Mouse (Mus musculus) layer of hippocampus, adult 2 months (tissue): ENCODE measurements around the gene Srd5a1. TPM values are rescaled to one million over a fixed set of nuclear protein-coding genes. Genes with fewer than 3 reads are reported as not detected.

Experiments
- DNase-seq, 2 experiments: peaks; one replicate each; pipeline ENCODE4 v3.0.0; 2022; ENCODE audit warnings: low spot score in 2 of 2
- H3K27ac ChIP-seq: fragments of 200-600 bp; 2 replicates; pipeline ENCODE4 v1.8.1; 2022
- H3K4me3 ChIP-seq: fragments of 200-600 bp; 2 replicates; pipeline ENCODE4 v1.8.1; 2022; ENCODE audit warnings: mild to moderate bottlenecking
- CTCF ChIP-seq: fragments of 200-600 bp; conservative IDR thresholded peaks from 2 replicates; pipeline ENCODE4 v1.8.1; 2022; ENCODE audit warnings: antibody characterized with exemption, mild to moderate bottlenecking, moderate library complexity
- total RNA-seq, 2 experiments: library from RNA; stranded (reverse); gene quantifications; 2 replicates each; pipeline ENCODE4 v1.2.3; 2021

Srd5a1 gene
- total RNA-seq, 2 experiments from 2014 or later, result 8.2 to 8.6 TPM

DNA sequence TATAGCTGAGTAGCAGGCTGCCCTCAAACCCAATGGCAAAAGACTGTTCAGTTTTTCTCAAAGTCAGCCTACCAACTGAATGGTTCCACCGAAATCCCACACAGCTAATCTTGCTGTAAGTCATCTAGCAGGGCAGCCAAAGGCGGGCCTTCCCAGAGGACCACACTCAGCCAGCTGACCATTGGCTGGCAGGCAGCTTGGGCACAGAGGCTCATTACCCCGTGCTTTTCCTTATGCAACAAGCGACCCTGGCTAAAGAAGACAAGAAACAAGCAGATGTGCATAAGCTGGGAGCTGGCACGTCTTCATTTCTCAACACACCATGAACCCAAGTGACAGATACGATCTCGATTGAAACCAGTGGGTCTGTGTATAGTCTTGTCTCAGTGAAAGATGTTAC lies 73.9 kb downstream of the Srd5a1 start:
- Histone ChIP-seq H3K27ac (no peak overlapping the region), H3K4me3 (no peak overlapping the region)
- DNase-seq, result no peak
- no peak for TF ChIP-seq CTCF

GRCm38 (mm10) chr13:69536021-69536420 lies 75.2 kb downstream of the Srd5a1 start:
- no peak for DNase-seq
- H3K4me3 ChIP-seq, result no peak overlapping the region
- TF ChIP-seq CTCF, result no peak
- peak overlapping the region; percentile 99; the same call in 1 of the 2 replicates for H3K27ac ChIP-seq

DNA sequence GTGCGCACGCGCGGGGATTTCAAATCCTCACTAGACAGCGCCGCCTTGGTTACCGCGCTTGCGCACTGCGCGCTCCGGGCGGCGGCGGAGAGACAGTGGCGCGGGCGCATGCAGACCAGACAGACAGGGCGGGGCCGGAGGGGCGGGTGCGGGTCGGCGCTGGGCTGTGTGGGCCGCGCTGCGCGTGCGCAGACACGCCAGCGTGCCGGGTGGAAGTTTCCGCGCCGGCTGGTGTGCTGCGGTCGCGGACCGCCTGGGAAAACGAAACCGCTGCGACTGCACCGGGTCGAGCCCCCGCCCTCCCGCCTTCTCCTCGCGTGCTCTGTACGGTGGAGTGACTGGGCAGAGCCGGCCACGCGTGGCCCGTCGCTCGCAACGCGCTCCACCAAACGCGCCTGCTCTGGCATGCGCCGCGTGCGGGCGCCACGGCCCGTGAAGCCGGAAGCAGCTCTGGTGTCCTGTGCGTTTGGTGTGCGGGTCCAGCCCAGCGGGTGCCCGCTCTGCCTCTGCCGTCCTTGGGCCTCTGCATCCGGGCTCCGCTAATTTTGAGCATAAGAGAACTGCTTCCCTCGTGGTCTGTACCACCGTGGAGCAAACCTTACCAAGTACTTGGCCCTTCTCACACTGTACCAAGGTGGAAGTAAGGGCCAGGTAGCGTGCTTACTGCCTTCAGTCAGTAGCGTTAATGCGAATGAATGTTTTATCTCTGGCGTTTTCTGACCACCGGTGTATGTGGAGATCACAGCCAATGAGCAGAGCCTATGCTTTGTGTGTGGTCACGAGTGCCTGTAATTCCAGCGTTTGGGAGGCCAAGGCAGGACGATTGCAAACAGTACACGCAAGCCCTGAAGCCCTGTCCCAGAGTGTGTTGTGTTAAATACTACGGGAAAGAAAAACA lies 76.3 kb downstream of the Srd5a1 start:
- TF ChIP-seq CTCF, result peak; percentile 23
- peak; percentile 96 to 97 for DNase-seq
- peak overlapping the region; percentile 99 for H3K27ac ChIP-seq
- peak overlapping the region; percentile 76 for H3K4me3 ChIP-seq

- Histone ChIP-seq H3K27ac (peak within 1 kb of the TSS; percentile 99), H3K4me3 (peak within 1 kb of the TSS; percentile 76)
- DNase-seq, result no peak
- no peak for TF ChIP-seq CTCF
These were observed 76.9 kb downstream of the Srd5a1 start, which contains the start of gene Tent4a for GRCm38 (mm10) chr13:69534334-69534653. TSS of gene Tent4a (minus strand) at chr13:69534617.

DNA sequence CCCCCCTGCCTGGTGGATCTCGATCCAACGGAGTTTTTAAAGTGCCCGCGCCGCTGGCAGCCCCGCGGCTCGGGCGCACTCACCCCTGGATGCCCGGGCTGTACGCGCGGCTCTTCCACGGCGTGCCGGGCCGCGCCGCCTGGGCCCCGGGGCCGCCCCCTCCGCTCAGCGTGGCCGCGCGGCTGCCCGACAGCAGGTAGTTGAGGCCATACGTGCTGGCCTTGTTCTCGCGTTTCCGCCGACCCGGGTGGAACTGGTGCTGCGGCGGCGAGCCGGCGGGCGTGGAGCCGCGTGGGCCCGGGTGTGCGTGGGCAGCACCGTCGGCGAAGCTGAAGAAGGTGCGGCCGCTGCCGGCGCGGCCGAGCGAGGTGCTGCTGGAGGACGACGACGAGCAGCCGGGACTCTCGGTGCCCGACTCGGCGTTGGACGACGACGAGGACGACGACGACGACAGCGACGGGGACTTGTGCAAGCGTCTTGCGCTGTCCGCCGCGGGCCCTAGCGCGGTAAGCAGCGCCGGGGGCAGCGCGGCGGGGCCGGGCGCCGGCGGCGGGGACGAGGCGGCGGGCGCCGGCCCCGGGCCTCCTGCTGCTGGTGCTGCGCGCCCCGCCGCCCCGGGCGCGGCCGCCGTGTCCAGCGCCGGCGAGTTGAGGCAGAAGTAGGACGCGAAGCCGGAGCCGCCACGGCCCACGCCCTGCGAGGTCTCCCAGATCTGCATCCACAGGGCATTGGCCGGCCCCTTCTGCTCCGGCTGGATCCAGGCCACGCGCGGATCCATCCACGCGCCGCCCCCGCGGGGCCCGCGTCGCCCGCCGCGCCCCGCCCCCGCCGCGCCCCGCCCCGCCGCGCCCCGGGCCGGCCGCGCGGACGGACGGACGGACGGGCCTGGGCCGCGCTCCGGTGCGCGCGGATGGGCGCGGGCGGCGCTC lies 77.6 kb downstream of the Srd5a1 start, which contains the start of gene Nsun2:
Gene Nsun2 (plus strand): TSS at position 342 of the 929 bp plus-strand sequence.
- peak within 1 kb of the TSS; percentile 93 for H3K27ac ChIP-seq
- no peak for TF ChIP-seq CTCF
- DNase-seq, result peak in 1 of 2 experiments; percentile 58

DNA sequence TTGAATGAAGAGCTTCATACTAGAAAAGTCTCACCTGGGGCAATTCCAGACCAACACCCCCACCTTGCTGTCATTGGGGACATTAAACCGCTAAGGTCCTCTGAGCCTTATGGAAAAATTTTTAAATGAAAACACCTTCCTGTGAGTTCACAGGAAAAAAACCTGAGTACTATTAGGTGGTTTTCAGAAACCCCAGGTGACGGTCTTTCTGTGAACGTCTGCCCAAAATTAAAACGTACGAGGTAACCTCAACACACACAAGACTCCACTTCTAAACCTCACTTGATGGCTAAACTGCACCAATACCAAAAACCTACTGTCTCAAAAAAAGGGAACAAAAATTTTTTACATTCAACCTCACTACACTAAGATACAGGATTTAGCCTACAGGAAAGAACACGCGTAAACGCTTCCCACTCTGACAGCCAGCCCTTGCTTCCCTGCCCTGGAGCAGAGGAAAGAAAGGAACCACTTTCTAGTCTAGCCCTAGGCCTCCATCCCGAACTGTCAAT lies 78.3 kb downstream of the Srd5a1 start:
- TF ChIP-seq CTCF, result 0 out of 2 replicates have a peak, but pooled peaks have one; percentile 18
- H3K4me3 ChIP-seq, result peak overlapping the region; percentile 75
- peak in 1 of 2 experiments; percentile 7 for DNase-seq
- peak overlapping the region; percentile 93 for H3K27ac ChIP-seq

More for the DNA sequence above, 77.6 kb downstream of the Srd5a1 start, which contains the start of gene Nsun2:
- H3K4me3 ChIP-seq, result peak within 1 kb of the TSS; percentile 76

DNA sequence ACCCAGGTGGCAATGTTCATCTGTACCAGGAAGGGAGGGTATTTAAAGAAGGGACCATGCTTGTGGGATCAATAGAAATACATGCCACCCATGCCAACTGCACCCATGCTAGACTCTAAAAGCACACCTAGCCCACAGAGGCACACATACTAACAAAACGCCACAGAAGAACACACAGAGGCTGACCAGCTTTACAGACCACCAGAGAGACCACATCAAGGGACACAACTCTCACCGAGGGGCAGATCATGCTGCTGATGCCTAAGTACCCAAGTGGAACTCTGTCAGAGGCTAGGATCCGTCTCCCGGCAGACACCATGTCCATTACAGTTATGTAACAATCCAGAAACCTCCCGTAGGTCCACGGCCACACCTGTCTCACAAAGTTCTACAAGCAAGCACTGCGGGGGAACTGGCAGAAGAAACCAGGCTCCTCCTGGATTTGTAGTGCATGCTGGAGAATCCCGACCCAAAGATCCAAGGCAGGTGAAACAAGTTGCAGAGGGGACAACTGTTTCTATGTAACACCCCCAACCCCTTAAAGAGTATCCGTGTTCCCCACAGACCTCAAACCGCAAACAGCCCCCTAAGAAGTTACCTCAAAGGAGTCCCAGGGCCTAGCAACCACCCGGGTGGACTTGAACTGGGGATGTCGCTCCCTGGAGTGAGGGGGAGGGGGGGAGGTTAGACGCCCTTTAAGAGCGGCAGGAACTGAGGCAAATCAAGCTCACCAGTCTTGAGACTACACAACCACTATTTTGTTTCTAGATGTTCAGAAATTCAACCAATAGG lies 78.9 kb downstream of the Srd5a1 start:
- no peak for TF ChIP-seq CTCF
- peak overlapping the region; percentile 75 for H3K4me3 ChIP-seq
- H3K27ac ChIP-seq, result peak overlapping the region; percentile 93
- peak in 1 of 2 experiments; percentile 6 for DNase-seq

DNA sequence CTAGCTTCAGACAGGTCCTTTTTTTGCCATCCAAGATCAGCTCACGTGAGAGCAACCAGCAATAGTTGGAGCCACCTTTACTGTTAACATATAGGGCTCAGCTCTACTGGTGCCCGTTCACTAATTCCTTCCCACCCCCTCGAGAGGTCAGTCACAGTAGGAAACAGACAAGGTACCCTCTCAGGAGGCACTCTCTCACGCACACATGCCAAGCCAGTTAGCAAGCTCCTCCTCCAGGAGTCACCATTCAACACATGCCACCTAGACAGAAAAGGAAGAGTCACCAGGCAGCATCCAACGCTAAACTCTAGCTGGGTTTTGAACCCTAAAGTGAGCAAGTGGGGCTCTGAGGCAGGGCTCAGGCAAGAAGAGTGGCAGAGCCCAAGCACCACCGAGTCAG lies 79.8 kb downstream of the Srd5a1 start:
- Histone ChIP-seq H3K27ac (peak overlapping the region; percentile 93; the same call in 1 of the 2 replicates), H3K4me3 (peak overlapping the region; percentile 75)
- TF ChIP-seq CTCF, result no peak
- peak in 1 of 2 experiments; percentile 1 for DNase-seq

- TF ChIP-seq CTCF, result no peak
- peak overlapping the region; percentile 75 for H3K4me3 ChIP-seq
- peak overlapping the region; percentile 93 for H3K27ac ChIP-seq
- no peak for DNase-seq
These were observed 80.3 kb downstream of the Srd5a1 start for GRCm38 (mm10) chr13:69530951-69531350.

GRCm38 (mm10) chr13:69530156-69530555 lies 81.1 kb downstream of the Srd5a1 start:
- TF ChIP-seq CTCF, result no peak
- H3K27ac ChIP-seq, result peak overlapping the region; percentile 93
- DNase-seq, result no peak
- peak overlapping the region; percentile 75; the same call in 1 of the 2 replicates for H3K4me3 ChIP-seq

- 0 out of 2 replicates have a peak overlapping the region, but pooled peaks have one; percentile 7 for H3K27ac ChIP-seq
- H3K4me3 ChIP-seq, result no peak overlapping the region
- no peak for TF ChIP-seq CTCF
These were observed 82.7 kb downstream of the Srd5a1 start for GRCm38 (mm10) chr13:69528531-69528930.

DNA sequence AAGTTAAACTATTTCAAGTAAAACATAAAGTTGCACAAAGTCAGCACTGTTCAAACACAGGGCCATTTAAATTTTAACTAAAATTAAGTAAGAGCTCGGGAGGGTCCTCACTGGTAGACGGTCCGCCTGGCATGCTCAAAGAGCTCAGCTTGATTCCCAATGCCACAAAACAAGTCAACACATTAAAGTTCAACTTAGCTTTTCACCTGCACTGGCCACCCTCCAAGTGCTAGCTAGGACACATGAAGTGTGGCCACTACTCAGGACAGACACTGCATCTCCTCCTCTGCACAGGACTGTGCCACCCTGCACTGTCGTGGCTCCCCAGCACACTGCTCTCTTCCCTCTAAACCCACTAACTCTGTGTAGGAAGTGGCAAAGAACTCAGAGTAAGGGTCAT lies 85.4 kb downstream of the Srd5a1 start:
- TF ChIP-seq CTCF, result no peak
- no peak for DNase-seq
- Histone ChIP-seq H3K4me3 (no peak overlapping the region), H3K27ac (peak overlapping the region; percentile 85; the same call in 1 of the 2 replicates)

More at GRCm38 (mm10) chr13:69528531-69528930, 82.7 kb downstream of the Srd5a1 start:
- no peak for DNase-seq
